Mouse (Mus musculus): ENCODE measurements at regions not wholly inside any gene's neighbourhood (a gene's known extent, or its start where the extent isn't known, plus 50 kb on each side); places are given as distances from the start of the nearest gene placed in this dataset.

GRCm38 (mm10) chr5:91697075-91697474 is 179.7 kb downstream of the Parm1 start:
- TF ChIP-seq POLR2AphosphoS2 (IDR thresholded peaks at IDR 0.05; ENCODE audit: insufficient read length, low read depth), result no peak
- TF ChIP-seq USF1 (IDR thresholded peaks at IDR 0.05; ENCODE audit: low read depth), result no peak
- TF ChIP-seq POLR2A (IDR thresholded peaks at IDR 0.05; ENCODE audit: insufficient read length, low read depth), result no peak
- no peak for TF ChIP-seq MAX (IDR thresholded peaks at IDR 0.05; ENCODE audit: low read depth)
- no peak for TF ChIP-seq REST (IDR thresholded peaks at IDR 0.05; ENCODE audit: insufficient read depth, insufficient read length)
- no peak for TF ChIP-seq E2F4 (IDR thresholded peaks at IDR 0.05; ENCODE audit: insufficient read depth)
- no peak for TF ChIP-seq MYOD1 (IDR thresholded peaks at IDR 0.05; ENCODE audit: control insufficient read depth in 1 of 3, insufficient read length in 2 of 3, low read depth in 2 of 3)
- no peak for TF ChIP-seq TCF12 (IDR thresholded peaks at IDR 0.05; ENCODE audit: insufficient read depth, poor library complexity, severe bottlenecking)
- TF ChIP-seq CEBPB (IDR thresholded peaks at IDR 0.05; ENCODE audit: insufficient read depth, poor library complexity, severe bottlenecking), result no peak
- TF ChIP-seq SRF (IDR thresholded peaks at IDR 0.05; ENCODE audit: control insufficient read depth, insufficient read length, low read depth), result no peak
